Mouse (Mus musculus) neutrophil, adult 65 days (primary cell): Measurements from ENCODE around the gene Epb41l5. TPM values are rescaled to one million over a fixed set of nuclear protein-coding genes. Genes with fewer than 3 reads are reported as not detected.

Source experiments
- total RNA-seq: library from RNA; stranded (reverse); gene quantifications from 2 replicates; pipeline ENCODE4 v1.2.4, GENCODE M21; 2023

The Epb41l5 gene
- total RNA-seq, result 0.25 and 0.41 TPM in 2 replicates

GRCm38 (mm10) chr1:119648205-119649111 is at the start of gene Epb41l5:
Gene Epb41l5 (minus strand): TSS chr1:119649000.

DNA sequence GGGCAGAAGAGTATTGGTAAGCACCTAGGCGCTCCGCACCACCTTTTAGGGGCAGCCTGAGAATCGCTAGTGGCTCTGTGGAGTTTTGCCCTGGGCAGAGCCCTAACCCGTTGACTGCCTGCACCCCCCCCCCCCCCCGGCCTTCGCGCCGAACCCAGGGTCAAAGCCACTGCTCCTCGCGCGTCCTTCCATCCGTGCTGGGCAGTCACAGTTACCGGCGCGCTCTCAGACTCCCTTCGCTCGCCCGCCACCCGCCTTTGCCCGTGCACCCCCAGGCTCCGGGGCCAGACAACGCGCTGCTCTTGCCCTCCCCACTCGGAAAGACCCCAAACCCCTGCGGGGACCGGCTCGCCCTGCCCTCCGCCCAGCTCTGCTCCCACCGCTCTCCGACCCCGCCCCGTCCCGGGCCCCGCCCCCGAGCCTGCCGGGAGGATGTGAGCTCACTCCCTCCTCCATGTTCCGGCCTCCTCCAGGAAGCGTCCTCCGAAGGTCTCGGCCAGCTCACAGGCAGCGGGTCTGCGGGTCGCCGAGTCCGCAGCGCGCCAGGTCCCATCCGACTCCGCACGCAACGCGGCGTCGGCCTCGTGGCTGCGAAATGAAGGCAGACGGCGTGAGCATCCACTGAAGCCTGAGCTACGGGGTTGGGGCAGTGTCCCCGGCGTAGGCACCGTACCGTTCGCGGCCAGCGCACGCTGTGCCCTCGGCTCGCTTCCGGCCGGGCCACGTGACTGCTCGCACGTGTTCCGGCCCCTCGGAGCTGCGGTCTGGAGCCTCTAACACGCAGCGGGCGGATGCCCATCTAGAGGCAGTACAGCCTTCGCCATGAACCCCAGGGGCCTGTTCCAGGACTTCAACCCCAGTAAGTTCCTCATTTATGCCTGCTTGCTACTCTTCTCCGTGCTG is 122.9 kb downstream of the Epb41l5 start, which contains the start of gene Tmem185b:
Gene Tmem185b, plus strand, starts transcription at position 472 of the 903 bp plus-strand sequence.

GRCm38 (mm10) chr1:119504260-119505062 is 144.3 kb downstream of the Epb41l5 start, which contains the start of gene Ralb:
Gene Ralb (minus strand): TSS chr1:119504794.

Other genes starting within 250 kb of the Epb41l5 start
- gene Inhbb, start 226.8 kb downstream of the Epb41l5 start, total RNA-seq, result not detected in 2 replicates
- gene Ralb, start 144.2 kb downstream of the Epb41l5 start, total RNA-seq, result 89.5 and 93.1 TPM in 2 replicates
- 31.2 and 38.7 TPM in 2 replicates for gene Tmem185b, start 122.8 kb downstream of the Epb41l5 start, total RNA-seq
- 4.1 and 5.9 TPM in 2 replicates for gene Ptpn4, start 188.6 kb upstream of the Epb41l5 start, total RNA-seq